Mouse (Mus musculus): ENCODE results near the gene Mrpl24.

The Mrpl24 gene

DNA sequence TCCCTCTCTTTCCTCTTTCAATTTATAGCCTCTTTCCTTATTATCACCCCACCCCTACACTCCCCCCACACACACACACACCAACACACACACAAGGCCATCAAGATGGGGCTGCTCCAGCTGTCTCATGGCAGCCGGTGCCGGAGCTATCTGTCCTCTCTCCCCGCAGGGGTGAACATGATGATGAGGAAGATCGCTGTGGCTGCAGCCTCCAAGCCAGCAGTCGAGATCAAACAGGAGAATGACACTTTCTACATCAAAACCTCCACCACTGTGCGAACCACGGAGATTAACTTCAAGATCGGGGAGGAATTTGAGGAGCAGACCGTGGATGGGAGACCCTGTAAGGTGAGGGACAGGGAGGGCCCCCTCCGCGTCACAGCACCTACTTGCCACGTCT, 32.6 kb downstream of the Mrpl24 start:
- no peak for TF ChIP-seq GATA4 (IDR thresholded peaks at IDR 0.05; ENCODE audit: insufficient replicate concordance, low read length)

DNA sequence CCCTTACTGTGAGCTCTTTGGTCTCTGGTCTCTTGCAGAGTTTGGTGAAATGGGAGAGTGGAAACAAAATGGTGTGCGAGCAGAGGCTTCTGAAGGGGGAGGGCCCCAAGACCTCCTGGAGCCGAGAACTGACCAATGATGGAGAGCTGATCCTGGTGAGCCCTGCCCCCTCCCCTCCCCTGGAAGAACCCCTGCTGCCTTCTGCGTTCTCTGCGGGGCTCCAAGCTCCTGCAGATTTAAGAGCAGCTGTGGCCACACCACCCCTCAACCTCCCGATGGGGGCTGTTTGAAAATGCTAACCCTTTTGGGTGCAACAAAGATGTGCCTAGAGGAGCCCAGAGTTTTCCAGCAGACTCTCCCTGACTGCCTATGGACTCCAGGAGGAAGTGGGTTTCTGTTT, 33.1 kb downstream of the Mrpl24 start:
- no peak for TF ChIP-seq GATA4 (IDR thresholded peaks at IDR 0.05; ENCODE audit: insufficient replicate concordance, low read length)

DNA sequence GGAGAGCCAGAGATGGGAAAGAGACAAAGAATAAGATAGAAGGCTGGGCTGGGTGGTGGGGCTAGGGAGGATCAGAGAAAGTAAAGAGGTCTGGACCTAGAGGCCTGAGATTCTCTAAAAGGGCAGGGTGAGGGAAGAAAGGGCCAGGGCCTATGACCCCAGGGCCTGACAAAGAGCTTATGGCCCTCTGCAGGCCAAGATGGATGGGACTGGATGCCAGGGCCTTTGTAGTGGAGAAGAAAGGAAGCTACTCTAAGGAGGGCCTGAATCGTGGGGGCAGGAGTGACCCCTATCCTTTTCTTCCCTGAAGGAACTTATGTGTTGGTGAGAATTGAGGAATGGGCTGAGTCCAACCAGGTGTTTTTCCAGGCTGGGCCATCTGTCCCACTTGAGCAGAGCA, 38.8 kb downstream of the Mrpl24 start:
- no peak for TF ChIP-seq GATA4 (IDR thresholded peaks at IDR 0.05; ENCODE audit: insufficient replicate concordance, low read length)

DNA sequence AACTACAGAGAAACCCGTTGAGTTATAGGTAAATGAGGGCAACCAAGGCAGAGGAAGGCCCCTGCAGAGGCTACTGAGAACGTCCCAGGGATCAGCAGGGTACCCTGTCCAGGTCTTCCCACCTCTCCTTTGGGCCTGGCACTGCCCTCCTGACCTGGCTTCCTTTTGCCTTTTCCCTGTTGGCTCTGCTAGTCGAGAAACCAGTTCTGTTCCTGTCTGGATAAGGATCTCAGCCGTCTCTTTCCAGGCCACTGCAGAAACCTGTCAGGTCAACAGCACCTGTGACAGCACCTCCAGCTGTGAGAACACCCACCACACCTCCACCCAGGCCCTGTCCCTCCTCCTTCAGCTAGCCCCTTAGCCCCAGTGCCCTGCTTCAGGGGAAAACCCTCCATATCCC, 39.2 kb downstream of the Mrpl24 start:
- no peak for TF ChIP-seq GATA4 (IDR thresholded peaks at IDR 0.05; ENCODE audit: insufficient replicate concordance, low read length)

DNA sequence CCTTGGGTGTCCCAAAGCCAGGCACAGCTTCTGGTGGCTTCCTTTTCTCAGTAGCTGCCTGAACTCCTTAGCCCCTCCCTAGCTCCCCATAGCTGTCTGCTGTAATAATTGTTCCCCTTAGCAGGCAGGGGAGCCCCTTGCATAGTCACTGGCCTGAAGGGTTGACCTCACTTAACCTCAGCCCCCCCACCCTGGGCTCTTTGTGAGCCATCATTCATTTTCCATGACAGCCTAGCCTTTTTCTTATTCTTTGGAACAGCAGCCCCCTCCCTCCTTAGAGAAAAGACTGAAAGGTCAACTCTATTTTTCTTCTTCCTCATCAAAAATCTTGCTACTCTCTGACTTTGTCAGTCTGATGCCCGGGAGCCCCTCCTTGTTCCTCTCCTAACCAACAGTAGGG, 39.7 kb downstream of the Mrpl24 start:
- no peak for TF ChIP-seq GATA4 (IDR thresholded peaks at IDR 0.05; ENCODE audit: insufficient replicate concordance, low read length)

DNA sequence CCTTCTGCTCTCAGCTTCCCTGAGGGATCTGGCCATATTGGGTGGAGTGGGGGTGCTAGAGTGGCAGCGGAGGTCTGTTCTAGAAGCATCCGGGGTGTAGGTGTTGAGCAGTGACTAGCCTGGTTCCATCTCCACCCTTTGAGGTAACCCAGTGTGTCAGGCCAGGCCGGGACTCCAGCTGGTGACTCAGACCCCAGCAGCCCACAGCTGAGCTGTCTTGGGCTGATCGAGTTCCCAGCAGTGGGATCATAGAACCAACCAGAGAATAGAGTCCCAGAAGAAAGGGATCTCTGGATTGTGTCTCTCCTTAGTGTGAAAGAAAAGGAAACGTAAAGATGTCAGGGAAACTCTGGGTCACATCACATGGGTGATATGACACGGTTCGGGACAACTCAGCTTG, 40.1 kb downstream of the Mrpl24 start:
- no peak for TF ChIP-seq GATA4 (IDR thresholded peaks at IDR 0.05; ENCODE audit: insufficient replicate concordance, low read length)

DNA sequence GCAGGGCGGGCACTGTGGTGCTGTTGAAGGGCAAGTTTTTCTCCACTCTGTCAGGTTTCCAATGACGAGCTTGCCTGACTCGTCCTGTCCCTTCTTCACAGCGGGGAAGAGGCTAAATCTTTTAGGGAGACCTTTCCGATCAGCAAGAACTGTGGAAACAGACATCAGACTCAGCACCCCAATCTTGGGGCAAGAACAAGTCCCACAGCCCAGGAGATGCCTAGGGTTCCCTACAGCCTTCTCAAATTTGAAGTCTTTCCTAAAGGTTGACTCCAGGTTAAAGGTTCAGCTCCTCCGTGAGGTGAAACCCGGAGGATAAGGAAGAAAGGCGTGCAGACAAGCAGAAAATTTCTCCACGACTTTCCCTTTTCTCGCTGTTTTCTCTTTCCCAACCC, 40.9 kb downstream of the Mrpl24 start:
- TF ChIP-seq GATA4 (IDR thresholded peaks at IDR 0.05; ENCODE audit: insufficient replicate concordance, low read length): no peak

DNA sequence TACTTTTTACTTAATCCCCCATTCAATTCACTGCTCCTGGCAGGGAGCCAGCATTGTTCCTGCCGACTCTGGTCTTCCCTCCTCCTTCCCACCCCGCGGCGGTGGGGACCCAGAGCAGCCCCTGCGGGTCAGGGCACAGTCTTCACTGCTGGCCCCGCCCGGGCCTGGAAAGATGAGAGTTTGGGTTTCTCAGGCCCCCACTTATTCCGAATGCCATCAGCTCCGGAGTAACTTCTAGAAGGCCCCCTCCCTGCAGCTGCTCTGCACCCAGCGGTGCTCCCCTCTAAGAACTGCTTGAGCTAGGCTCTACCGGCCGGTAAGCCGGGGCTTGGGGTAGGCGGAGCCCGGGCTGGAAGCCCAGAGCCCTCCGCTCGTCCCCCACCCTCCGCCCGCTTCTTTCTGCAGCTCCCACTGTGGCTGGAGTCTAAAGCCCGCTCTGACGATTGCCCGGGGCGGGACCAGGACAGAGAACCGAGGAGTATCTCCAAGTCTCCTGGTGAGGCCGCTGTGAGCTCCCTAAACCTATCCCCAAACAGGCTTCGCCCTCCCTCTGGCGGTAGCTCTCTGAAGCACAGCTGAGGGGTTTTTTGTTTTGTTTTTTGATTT, 41.4 kb downstream of the Mrpl24 start:
- no peak for TF ChIP-seq GATA4 (IDR thresholded peaks at IDR 0.05; ENCODE audit: insufficient replicate concordance, low read length)

DNA sequence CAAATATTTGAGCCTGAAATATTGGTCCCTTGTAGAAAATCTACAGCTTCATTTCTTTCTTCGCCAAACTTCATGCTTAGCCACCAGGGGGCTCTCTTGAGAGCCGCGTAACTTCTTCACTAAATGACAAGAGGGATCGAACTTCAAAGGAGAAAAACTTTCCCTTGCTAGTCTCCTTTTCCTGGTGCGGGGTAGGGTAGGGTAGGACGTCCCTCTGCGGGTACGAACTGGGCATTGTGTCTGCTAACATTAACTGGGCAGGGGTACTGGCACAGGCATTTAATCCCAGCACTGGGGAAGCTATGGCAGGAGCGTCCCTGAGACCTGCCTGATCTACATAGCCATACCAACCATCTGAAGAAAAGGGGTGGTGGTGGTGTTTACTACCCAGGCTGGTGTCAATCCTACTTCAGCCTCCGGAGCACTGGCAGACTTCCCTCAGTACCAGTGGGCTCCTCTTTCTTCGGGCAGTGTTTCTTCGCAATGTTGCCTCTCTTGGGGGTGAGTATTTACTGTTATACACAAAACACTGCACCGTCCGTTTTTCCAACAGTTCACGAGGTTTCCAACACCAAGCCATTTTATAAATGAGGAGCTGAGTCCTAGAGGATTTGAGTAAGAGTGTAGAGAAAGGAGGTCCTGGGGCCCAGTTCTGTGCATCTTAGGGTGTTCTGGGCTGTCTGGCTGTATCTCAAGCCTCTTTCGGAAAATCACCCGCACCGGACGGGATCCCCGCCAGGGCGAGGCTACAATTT, 51.1 kb downstream of the Mrpl24 start:
- no peak for TF ChIP-seq GATA4 (IDR thresholded peaks at IDR 0.05; ENCODE audit: insufficient replicate concordance, low read length)

DNA sequence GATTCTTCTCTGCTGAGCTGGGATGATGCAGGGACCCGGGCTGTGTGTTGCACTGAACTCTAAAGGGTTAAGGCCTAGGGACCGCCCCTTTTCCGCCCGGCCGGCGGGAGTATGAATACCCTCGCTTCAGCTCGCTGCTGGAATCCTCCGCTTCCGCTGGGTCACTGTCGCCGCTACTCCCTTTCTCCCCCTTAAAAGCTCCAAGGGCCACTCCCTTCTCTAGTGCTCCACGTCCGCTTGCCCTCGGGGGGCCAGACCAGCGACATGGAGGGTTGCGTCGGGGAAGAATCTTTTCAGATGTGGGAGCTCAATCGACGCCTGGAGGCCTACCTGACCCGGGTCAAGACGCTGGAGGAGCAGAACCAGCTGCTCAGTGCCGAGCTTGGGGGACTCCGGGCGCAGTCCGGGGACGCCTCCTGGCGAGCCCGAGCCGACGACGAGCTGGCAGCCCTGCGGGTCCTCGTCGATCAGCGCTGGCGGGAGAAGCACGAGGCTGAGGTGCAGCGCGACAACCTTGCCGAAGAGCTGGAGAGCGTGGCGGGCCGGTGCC, 51.7 kb downstream of the Mrpl24 start, which contains the start of gene Nes:
Gene Nes, plus strand, starts transcription at position 140 of the 550 bp plus-strand sequence.
- TF ChIP-seq GATA4 (IDR thresholded peaks at IDR 0.05; ENCODE audit: insufficient replicate concordance, low read length): no peak

DNA sequence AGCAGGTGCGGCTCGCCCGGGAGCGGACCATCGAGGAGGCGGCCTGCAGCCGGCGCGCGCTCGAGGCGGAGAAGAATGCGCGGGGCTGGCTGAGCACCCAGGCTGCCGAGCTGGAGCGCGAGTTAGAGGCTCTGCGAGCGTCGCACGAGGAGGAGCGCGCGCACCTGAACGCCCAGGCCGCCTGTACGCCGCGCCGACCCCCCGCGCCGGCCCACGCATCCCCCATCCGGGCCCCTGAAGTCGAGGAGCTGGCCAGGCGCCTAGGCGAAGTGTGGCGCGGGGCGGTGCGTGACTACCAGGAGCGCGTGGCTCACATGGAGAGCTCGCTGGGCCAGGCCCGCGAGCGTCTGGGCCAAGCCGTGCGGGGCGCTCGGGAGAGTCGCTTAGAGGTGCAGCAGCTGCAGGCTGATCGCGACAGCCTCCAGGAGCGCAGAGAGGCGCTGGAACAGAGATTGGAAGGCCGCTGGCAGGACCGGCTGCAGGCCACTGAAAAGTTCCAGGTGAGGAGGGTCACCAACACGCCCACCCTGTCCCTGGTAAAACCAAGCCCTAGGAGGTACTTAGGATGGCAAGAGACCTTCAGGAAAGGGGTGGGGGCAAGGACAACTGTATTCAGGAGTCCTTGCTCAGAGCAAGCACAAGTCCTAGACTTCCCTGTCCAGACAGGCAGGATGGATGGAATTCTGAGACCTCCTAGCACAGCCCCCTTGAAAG, 52.3 kb downstream of the Mrpl24 start:
- TF ChIP-seq GATA4 (IDR thresholded peaks at IDR 0.05; ENCODE audit: insufficient replicate concordance, low read length): no peak

DNA sequence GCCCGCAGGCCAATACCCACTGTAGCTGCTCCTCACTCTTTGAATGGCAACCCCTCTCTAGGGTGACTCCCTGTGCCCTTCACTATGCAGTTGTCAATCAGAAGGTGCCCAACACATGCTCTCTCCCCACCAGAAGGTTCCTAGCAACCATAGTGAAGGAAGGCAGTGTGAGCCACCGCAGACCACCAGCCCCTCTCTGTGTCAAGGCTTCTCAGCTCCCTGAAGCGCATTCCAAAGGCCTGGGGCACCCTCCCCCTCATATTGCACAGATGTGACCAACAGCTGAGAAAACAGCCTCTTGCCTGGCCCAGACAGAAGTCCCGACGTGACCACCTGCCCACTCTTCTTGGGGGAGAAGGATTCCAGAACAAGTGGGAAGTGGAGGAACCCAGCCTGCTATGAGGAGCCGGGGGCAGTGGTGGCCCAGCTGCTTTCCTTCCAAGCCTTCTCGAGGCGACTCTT, 52.9 kb downstream of the Mrpl24 start:
- TF ChIP-seq GATA4 (IDR thresholded peaks at IDR 0.05; ENCODE audit: insufficient replicate concordance, low read length): no peak

DNA sequence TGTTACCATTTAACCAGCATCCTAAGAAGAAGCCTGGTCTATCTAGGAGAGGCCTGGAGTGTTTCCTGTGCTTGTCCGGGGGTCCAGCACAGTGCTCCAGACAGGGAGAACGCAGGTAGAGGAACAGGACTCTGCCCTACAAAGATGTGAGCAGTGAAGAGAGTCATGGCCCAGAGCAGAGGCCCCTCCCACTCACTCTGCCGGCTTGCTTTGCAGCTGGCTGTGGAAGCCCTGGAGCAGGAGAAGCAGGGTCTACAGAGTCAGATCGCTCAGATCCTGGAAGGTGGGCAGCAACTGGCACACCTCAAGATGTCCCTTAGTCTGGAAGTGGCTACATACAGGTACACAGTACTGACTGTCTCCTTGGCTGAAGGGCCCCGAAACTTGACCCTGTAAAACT, 53.5 kb downstream of the Mrpl24 start:
- TF ChIP-seq GATA4 (IDR thresholded peaks at IDR 0.05; ENCODE audit: insufficient replicate concordance, low read length): no peak

Data from liver, adult (tissue).